Mouse (Mus musculus) kidney, embryonic 15.5 days (tissue): ENCODE data around the gene F3. TPM values are rescaled to one million over a fixed set of nuclear protein-coding genes. Genes with fewer than 3 reads are reported as not detected.

Source experiments
- ATAC-seq: fragments of 200-750 bp; cut with Nextera tagmentation; replicated peaks from 2 replicates; pipeline ENCODE4 v1.8.0; 2017; ENCODE audit warnings: moderate TSS enrichment; ENCODE audit not compliant: low FRiP score
- H3K27ac ChIP-seq: fragments of 300-500 bp; sonication (generic); 2 replicates; pipeline ENCODE4 v1.5.1; 2015; ENCODE audit warnings: mild to moderate bottlenecking, inconsistent platforms
- H3K27me3 ChIP-seq: fragments of 300-500 bp; sonication (generic); 2 replicates; pipeline ENCODE4 v1.6.1; 2015; ENCODE audit warnings: inconsistent platforms
- H3K36me3 ChIP-seq: fragments of 300-500 bp; sonication (generic); 2 replicates; pipeline ENCODE4 v1.6.1; 2015; ENCODE audit warnings: inconsistent platforms
- H3K4me1 ChIP-seq: fragments of 300-500 bp; sonication (generic); 2 replicates; pipeline ENCODE4 v1.6.1; 2015; ENCODE audit warnings: inconsistent platforms
- H3K4me2 ChIP-seq: fragments of 300-500 bp; sonication (generic); 2 replicates; pipeline ENCODE4 v1.6.1; 2015; ENCODE audit warnings: moderate library complexity, mild to moderate bottlenecking, inconsistent platforms
- H3K4me3 ChIP-seq: fragments of 300-500 bp; sonication (generic); replicated peaks from 2 replicates; pipeline ENCODE4 v1.5.1; 2015; ENCODE audit warnings: mild to moderate bottlenecking, inconsistent platforms
- H3K9ac ChIP-seq: fragments of 300-500 bp; sonication (generic); 2 replicates; pipeline ENCODE4 v1.6.1; 2015; ENCODE audit warnings: mild to moderate bottlenecking, inconsistent platforms
- H3K9me3 ChIP-seq: fragments of 300-500 bp; sonication (generic); replicated peaks from 2 replicates; pipeline ENCODE4 v1.6.1; 2016; ENCODE audit warnings: inconsistent platforms
- WGBS: fragments of 180-500 bp; shearing (Covaris S2); methylation state at CpG from one replicate; pipeline ENCODE4 v1.1.7; 2015; ENCODE audit warnings: mixed read lengths; 5-methylcytosine and 5-hydroxymethylcytosine counted together
- polyA plus RNA-seq: library from polyadenylated mRNA; unstranded; fragments of >200 nt; fragmentation: Nextera tagmentation; extraction: Ambion mirVana; gene quantifications from 2 replicates; pipeline ENCODE4 v1.2.1, GENCODE M21; 2015

F3 gene
- polyA plus RNA-seq, 1 experiment from 2014 or later = 16.7 TPM

DNA sequence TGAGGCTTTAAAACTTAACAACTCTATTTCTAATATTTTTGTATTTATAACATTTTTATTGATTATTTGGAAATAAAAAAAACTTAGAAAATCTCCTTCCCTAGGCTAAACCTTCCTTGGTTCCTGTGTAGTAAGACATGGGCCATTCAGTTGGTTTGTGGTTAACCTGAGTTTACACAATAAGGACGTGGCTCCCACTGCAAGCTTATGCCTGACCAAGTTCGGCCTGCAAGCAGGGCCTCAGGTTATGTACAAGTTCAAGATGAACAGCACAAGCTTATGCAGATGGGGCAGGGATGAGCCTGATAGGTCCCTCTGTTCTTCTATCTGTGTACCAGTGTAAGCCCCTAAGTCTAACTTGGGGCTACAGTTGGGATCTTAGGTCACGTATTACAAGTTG is 33.6 kb upstream of the F3 start:
- no peak overlapping the region for H3K9ac ChIP-seq
- no peak overlapping the region for H3K4me2 ChIP-seq
- 0 out of 2 replicates have a peak, but pooled peaks cover 1% of the 10 kb centered on the region for H3K4me1 ChIP-seq
- H3K36me3 ChIP-seq = no peaks in the 10 kb centered on the region
- no peaks in the 10 kb centered on the region for H3K9me3 ChIP-seq
- WGBS = 87% methylated on average over 3 of the region's 3 CpGs
- no peak overlapping the region for H3K4me3 ChIP-seq
- H3K27me3 ChIP-seq = no peaks in the 10 kb centered on the region
- no peak for ATAC-seq
- H3K27ac ChIP-seq = no peak overlapping the region

DNA sequence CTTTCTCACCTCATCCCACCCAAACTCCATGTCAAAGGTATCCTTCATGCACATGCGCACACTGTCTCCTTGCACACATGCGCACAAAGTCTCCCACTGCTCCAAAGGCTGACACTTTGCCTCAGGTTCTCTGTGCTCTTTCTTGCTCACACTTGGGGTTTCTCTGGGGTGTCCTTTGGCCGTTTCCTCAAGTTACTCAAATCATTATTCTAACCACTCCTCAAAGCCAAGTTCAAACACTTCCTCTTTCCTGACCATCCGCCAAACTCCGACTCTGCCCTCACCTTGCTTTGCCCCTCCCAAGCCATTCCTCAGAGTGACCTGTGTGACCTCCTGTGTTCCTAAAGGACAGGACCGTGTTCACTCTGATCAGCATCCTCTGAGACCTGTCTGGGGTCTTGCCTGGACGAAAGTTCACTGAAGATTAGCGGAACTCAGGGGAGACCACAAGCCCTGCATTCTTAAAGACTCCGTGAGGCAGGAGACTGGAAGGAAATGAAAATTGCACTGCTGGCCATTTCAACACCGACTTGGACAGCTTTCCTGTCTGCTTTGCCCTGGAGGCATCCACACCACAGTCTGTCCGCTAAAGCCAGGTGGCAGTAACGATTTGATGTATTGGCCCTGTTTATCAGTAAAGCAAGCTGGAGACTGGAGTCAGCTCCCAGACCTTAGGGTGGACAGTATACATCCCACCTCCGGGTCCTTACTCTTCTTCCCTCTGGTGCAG is 30.2 kb upstream of the F3 start:
- Histone ChIP-seq H3K4me1 (no peaks in the 10 kb centered on the region), H3K27ac (no peak overlapping the region), H3K4me2 (no peak overlapping the region), H3K9me3 (no peaks in the 10 kb centered on the region), H3K36me3 (no peaks in the 10 kb centered on the region), H3K27me3 (no peaks in the 10 kb centered on the region), H3K4me3 (no peak overlapping the region), H3K9ac (no peak overlapping the region)
- no peak for ATAC-seq
- WGBS = 71% methylated on average over 13 of the region's 13 CpGs

DNA sequence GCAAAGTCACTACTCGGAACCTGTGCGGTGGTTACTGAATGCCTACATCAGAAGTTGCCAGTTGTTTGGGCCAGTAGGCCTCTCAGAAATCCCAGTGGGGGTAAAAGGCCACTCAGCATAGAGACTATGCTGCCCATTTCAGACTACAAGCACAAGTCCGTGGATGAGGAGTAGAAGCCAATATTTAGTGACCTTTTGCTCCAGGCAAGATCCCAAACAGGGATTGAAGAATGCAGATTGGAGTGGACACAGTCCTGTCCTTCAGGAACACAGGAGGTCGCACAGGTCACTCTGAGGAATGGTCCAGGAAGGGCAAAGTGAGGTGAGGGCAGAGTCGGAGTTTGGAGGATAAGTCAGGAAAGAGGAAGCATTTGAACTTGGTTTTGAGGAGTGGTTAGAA is 29.6 kb upstream of the F3 start:
- 80% methylated on average over 5 of the region's 5 CpGs for WGBS
- H3K4me3 ChIP-seq = no peak overlapping the region
- no peaks in the 10 kb centered on the region for H3K9me3 ChIP-seq
- H3K4me2 ChIP-seq = no peak overlapping the region
- no peak overlapping the region for H3K9ac ChIP-seq
- H3K27ac ChIP-seq = no peak overlapping the region
- H3K36me3 ChIP-seq = no peaks in the 10 kb centered on the region
- no peak for ATAC-seq
- H3K27me3 ChIP-seq = no peaks in the 10 kb centered on the region
- H3K4me1 ChIP-seq = no peaks in the 10 kb centered on the region

DNA sequence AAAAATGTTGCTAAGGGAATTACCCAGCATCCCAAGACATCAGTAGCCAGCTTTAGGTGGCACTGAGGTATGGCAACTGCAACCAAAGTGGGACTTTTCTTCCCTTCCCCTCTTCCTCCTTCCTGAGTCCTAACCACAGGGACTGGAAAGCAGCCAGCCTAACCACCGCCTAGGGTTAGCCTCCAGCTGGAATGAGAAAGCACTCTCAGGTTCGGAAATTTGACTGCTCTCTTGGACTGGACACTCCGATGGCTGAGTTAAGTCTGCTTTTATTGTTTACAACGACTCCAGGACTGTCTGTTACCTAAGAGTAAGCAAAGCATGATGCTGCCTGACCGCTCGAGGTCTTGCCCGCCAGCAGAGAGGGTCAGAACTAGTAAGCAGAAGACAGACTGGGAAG is 26.2 kb upstream of the F3 start:
- Histone ChIP-seq H3K4me2 (no peak overlapping the region), H3K4me1 (0 out of 2 replicates have a peak, but pooled peaks cover 2% of the 10 kb centered on the region), H3K4me3 (no peak overlapping the region), H3K27ac (no peak overlapping the region), H3K27me3 (no peaks in the 10 kb centered on the region), H3K9ac (no peak overlapping the region), H3K36me3 (no peaks in the 10 kb centered on the region), H3K9me3 (no peaks in the 10 kb centered on the region)
- ATAC-seq = no peak
- 88% methylated on average over 7 of the region's 7 CpGs for WGBS

DNA sequence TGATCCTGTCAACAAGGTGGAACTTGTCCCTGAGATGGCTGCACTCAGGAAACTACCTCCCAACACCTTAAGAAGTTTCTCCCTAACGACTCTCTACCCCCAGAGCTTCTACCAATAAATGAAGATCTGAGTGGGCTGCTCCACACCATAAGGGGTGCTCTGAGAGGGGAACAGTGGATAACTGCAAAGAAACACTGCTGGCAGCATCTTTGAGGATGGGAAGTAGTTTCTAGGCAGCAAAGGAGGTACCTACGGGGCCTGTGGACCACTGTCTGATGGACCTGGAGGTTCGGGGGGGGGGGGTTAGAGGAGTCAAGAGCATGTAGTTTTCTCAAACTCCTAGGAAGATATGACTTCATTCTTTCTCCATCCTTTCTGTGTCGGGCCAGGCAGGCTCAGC is 23.9 kb upstream of the F3 start:
- Histone ChIP-seq H3K4me1 (0 out of 2 replicates have a peak, but pooled peaks cover 2% of the 10 kb centered on the region), H3K27me3 (no peaks in the 10 kb centered on the region), H3K36me3 (no peaks in the 10 kb centered on the region), H3K9ac (no peak overlapping the region), H3K4me3 (no peak overlapping the region), H3K4me2 (no peak overlapping the region), H3K9me3 (no peaks in the 10 kb centered on the region), H3K27ac (no peak overlapping the region)
- ATAC-seq = no peak
- WGBS = 80% methylated on average over 4 of the region's 4 CpGs

DNA sequence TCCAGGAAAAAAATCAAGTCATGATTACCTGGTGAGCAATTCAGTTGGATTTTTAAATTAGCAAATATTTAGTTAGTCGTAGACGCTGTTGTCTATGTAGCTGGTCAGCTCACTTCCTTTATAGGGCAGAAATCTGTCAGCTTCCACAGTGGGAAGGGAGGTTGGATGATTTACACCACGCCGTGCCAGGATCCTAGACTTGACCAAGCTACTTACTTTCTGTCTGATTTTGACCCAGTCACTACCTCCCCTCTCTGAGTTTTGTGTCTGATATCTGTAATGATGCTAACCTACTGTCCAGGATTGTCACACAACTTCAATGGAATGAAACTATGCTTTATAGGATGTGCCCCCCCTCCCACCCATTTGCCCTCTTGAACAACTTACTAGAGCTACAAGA is 23.5 kb upstream of the F3 start:
- Histone ChIP-seq H3K9me3 (no peaks in the 10 kb centered on the region), H3K27ac (no peak overlapping the region), H3K27me3 (no peaks in the 10 kb centered on the region), H3K4me3 (no peak overlapping the region), H3K9ac (no peak overlapping the region), H3K36me3 (no peaks in the 10 kb centered on the region), H3K4me1 (0 out of 2 replicates have a peak, but pooled peaks cover 2% of the 10 kb centered on the region), H3K4me2 (no peak overlapping the region)
- WGBS = 88% methylated on average over 4 of the region's 4 CpGs
- no peak for ATAC-seq

DNA sequence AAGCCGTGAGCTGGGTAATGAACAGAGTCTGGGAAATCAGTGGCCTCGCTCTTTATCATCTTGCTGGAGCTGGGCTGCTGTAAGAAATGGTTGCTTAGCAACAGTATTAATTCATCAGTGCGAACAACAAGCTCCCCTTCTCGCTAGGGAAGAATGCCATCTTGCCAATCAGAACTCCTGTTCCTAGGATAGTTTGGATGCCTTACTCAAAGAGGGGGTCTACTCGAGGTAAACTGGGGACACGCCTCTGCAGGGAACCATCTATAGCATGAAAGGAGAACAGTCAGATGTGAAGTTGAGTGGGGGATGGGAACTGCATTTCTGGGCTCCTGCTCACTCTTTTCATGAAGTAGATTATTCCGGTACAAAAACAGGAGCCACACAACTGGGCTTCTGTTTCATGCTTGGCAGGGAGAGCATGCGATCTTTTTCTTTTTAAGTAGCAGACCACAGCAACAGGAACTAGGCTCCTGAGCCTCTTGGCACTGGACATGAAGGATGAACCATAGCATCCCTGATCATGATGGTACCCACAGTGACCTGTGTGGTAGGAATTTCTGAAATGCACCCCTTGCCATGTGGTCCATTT is 22.9 kb upstream of the F3 start:
- ATAC-seq = no peak
- no peak overlapping the region for H3K4me3 ChIP-seq
- no peak overlapping the region for H3K4me2 ChIP-seq
- 54% methylated on average over 8 of the region's 8 CpGs for WGBS
- H3K9me3 ChIP-seq = no peaks in the 10 kb centered on the region
- no peak overlapping the region for H3K27ac ChIP-seq
- no peak overlapping the region for H3K9ac ChIP-seq
- H3K4me1 ChIP-seq = 0 out of 2 replicates have a peak, but pooled peaks cover 2% of the 10 kb centered on the region
- H3K27me3 ChIP-seq = no peaks in the 10 kb centered on the region
- H3K36me3 ChIP-seq = no peaks in the 10 kb centered on the region

DNA sequence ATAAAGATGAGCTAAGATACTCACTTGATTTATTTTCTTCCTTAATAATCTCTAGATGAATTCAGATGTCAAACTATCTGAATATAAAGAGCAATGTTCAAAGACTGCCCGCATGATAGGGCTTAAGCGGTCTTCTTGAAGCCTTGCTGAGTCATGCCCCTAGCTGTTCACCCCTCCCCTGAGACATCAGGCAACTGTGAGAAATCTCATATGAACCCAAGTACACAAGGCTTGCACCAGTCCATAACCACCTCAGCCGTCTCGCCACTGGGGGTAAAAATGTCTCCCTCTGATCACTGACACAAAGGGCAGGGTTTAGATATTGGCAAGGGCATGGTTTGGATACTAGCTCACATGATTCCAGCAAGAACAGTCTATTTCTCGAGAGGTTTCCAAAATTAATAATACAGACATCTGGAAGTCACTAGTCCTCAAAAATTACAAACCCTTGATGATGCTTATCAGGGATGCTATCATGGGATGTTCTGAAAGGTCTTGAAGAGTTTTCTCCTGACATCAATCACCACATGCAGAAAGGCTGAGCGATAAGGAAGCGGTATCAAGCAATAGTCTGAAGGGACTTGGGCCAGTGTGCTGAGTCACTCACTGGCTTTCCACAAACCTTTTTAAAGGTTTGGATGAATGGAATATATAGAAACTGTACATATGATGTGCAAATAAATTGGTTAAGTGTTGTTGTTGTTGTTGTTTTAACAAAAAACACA is 20.0 kb upstream of the F3 start:
- Histone ChIP-seq H3K27me3 (no peaks in the 10 kb centered on the region), H3K9ac (no peak overlapping the region), H3K36me3 (no peaks in the 10 kb centered on the region), H3K9me3 (no peaks in the 10 kb centered on the region), H3K4me3 (no peak overlapping the region), H3K4me1 (0 out of 2 replicates have a peak, but pooled peaks cover 2% of the 10 kb centered on the region), H3K4me2 (no peak overlapping the region), H3K27ac (no peak overlapping the region)
- no peak for ATAC-seq
- WGBS = 86% methylated on average over 7 of the region's 7 CpGs

DNA sequence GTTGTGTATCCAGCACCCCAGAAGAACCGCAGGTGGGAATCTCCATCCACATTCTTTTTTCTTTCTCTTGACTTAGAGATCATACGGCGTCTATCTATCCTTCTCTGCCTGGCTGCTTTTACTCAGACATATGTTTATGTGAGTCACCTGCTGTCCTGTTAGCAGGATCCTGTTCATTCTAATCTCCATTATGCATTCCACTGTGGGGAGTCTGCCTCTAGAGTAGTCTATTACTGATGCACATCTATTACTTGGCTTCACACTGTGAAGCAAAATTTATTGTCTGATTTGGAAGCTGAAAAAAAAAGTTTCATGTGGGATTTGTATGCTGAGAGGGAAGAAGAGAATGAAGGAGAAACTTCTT is 19.5 kb upstream of the F3 start:
- H3K9me3 ChIP-seq = no peaks in the 10 kb centered on the region
- no peak overlapping the region for H3K27ac ChIP-seq
- ATAC-seq = no peak

DNA sequence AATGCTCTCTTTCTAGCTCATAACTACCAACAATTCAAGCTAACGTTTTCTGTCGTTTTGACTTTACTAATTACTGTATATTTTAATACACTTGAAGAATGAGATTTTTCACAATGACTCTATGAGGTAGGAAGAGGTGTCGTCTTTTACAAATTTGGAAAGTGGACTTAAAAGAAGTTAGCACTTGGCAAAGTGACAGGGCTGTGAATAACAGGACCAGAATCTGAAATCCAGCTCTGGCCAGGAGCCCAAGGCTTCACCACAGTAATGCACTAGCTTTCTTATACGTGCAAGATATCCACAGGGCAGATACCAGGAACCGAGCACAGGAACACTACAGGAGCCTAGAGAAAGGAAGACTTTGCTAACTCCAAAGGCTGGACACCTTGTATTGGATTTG is 17.2 kb upstream of the F3 start:
- Histone ChIP-seq H3K27me3 (no peaks in the 10 kb centered on the region), H3K9ac (no peak overlapping the region), H3K36me3 (no peaks in the 10 kb centered on the region), H3K9me3 (no peaks in the 10 kb centered on the region), H3K4me3 (no peak overlapping the region), H3K4me2 (no peak overlapping the region), H3K4me1 (no peaks in the 10 kb centered on the region), H3K27ac (no peak overlapping the region)
- 72% methylated on average over 5 of the region's 5 CpGs for WGBS
- no peak for ATAC-seq

More for the DNA sequence above, 19.5 kb upstream of the F3 start:
- Histone ChIP-seq H3K9ac (no peak overlapping the region), H3K36me3 (no peaks in the 10 kb centered on the region), H3K4me2 (no peak overlapping the region), H3K4me1 (0 out of 2 replicates have a peak, but pooled peaks cover 2% of the 10 kb centered on the region), H3K27me3 (no peaks in the 10 kb centered on the region), H3K4me3 (no peak overlapping the region)
- 81% methylated on average over 3 of the region's 3 CpGs for WGBS

DNA sequence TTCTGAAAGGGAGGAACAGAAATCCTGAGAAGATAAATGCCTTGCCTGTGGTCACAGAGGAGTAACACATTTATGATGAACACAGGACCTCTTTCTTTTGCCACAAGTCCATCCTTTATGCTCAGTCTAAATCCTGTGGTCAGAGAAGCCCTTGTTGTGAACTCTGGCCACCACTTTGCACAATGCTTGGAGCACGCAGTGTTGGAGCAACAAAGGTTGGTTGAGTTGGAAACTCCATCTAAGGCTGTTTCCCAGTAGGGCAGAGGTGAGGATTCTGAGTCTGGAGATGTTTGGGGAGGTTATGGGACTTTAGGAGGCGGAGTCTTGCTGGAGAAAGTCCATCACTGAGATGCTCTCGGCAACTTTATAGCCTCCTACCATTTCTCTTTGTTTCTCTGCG is 16.2 kb upstream of the F3 start:
- Histone ChIP-seq H3K4me1 (peaks cover 1% of the 10 kb centered on the region), H3K9ac (no peak overlapping the region), H3K27me3 (no peaks in the 10 kb centered on the region), H3K27ac (no peak overlapping the region), H3K9me3 (no peaks in the 10 kb centered on the region), H3K36me3 (no peaks in the 10 kb centered on the region), H3K4me3 (no peak overlapping the region), H3K4me2 (no peak overlapping the region)
- ATAC-seq = no peak
- 79% methylated on average over 4 of the region's 4 CpGs for WGBS

DNA sequence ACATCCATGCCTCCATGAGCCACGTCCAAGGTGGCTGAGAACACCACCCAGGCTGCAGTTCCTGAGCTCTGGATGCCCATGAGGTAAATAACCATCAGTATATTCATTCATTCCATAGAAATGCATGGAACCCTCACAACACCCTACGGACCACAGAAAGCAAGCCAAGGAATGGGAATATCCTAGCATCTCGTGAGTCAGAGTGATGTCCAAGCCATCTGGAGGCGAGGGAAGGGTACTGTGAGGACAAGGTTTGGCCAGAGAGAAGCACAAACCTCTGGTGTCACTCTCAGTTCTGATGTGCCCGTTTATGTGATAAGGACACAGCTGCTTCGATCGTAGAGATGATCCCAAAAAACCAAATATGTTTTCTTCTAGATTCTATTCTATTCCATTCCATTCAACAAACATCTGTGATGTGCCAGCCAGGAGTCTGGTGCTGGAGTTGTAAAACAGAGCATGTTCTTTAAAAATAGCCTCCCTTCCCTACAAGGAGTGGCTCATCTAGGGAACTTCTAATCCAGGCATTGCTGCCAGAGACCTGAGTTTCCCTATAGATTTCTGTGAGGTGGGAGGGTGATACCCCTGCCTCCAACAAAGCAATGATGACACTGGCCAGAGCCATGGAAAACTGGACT is 12.3 kb upstream of the F3 start:
- no peaks in the 10 kb centered on the region for H3K27me3 ChIP-seq
- 88% methylated on average over 7 of the region's 7 CpGs for WGBS

More for the DNA sequence above, 12.3 kb upstream of the F3 start:
- Histone ChIP-seq H3K4me2 (no peak overlapping the region), H3K4me3 (no peak overlapping the region), H3K9me3 (no peaks in the 10 kb centered on the region), H3K4me1 (peaks cover 24% of the 10 kb centered on the region), H3K36me3 (no peaks in the 10 kb centered on the region), H3K27ac (no peak overlapping the region), H3K9ac (no peak overlapping the region)
- ATAC-seq = no peak
